Mouse (Mus musculus) embryonic facial prominence, embryonic 11.5 days (tissue): ENCODE measurements at regions not wholly inside any gene's neighbourhood (a gene's known extent, or its start where the extent isn't known, plus 50 kb on each side); places are given as distances from the start of the nearest gene placed in this dataset.
A peak's percentile ranks its signal among the peaks of the same experiment; 100 is the strongest.

Experiments used
- ATAC-seq: fragments of 200-750 bp; cut with Nextera tagmentation; replicated peaks from 2 replicates; pipeline ENCODE4 v1.8.0; 2017; ENCODE audit warnings: low read depth; ENCODE audit not compliant: insufficient number of reproducible peaks, low FRiP score, low TSS enrichment
- DNase-seq: peaks from one replicate; pipeline ENCODE4 v3.0.0-alpha.2; 2015; ENCODE audit warnings: low spot score
- H3K27ac ChIP-seq: fragments of 300-500 bp; sonication (generic); replicated peaks from 2 replicates; pipeline ENCODE4 v1.5.1; 2014; ENCODE audit warnings: mild to moderate bottlenecking, low read depth, low read length, control low read depth
- H3K27me3 ChIP-seq: fragments of 300-500 bp; sonication (generic); 2 replicates; pipeline ENCODE4 v1.6.1; 2014; ENCODE audit warnings: mild to moderate bottlenecking, low read length, moderate library complexity, mixed read lengths; ENCODE audit not compliant: control insufficient read depth, insufficient read depth
- H3K36me3 ChIP-seq: fragments of 300-500 bp; sonication (generic); replicated peaks from 2 replicates; pipeline ENCODE4 v1.6.1; 2014; ENCODE audit warnings: low read depth, mild to moderate bottlenecking, low read length, moderate library complexity, mixed read lengths; ENCODE audit not compliant: control insufficient read depth, insufficient read depth
- H3K4me1 ChIP-seq: fragments of 300-500 bp; sonication (generic); 2 replicates; pipeline ENCODE4 v1.6.1; 2014; ENCODE audit warnings: low read length, mixed read lengths; ENCODE audit not compliant: control insufficient read depth, insufficient read depth
- H3K4me2 ChIP-seq: fragments of 300-500 bp; sonication (generic); 2 replicates; pipeline ENCODE4 v1.6.1; 2014; ENCODE audit warnings: low read depth, mild to moderate bottlenecking, control low read depth, low read length, moderate library complexity
- H3K4me3 ChIP-seq: fragments of 300-500 bp; sonication (generic); 2 replicates; pipeline ENCODE4 v1.5.1; 2014; ENCODE audit warnings: low read depth, low read length, control low read depth
- H3K9ac ChIP-seq: fragments of 300-500 bp; sonication (generic); replicated peaks from 2 replicates; pipeline ENCODE4 v1.6.1; 2014; ENCODE audit warnings: mild to moderate bottlenecking, control low read depth, low read length
- H3K9me3 ChIP-seq: fragments of 300-500 bp; sonication (generic); replicated peaks from 2 replicates; pipeline ENCODE4 v1.6.1; 2016; ENCODE audit warnings: mild to moderate bottlenecking, low read length, inconsistent platforms, mixed read lengths; ENCODE audit not compliant: control insufficient read depth
- WGBS: fragments of 180-500 bp; shearing (Covaris S2); extraction: QIAGEN DNeasy Blood & Tissue Kit; methylation state at CpG from one replicate; pipeline ENCODE4 v1.1.7; 2014; 5-methylcytosine and 5-hydroxymethylcytosine counted together

GRCm38 (mm10) chr10:120706684-120707290 lies 192.1 kb downstream of the Msrb3 start:
- Histone ChIP-seq H3K27ac (no peak overlapping the region), H3K27me3 (no peaks in the 10 kb centered on the region), H3K36me3 (no peaks in the 10 kb centered on the region), H3K9ac (no peak overlapping the region), H3K9me3 (no peaks in the 10 kb centered on the region), H3K4me3 (no peak overlapping the region), H3K4me2 (no peak overlapping the region), H3K4me1 (peaks cover 8% of the 10 kb centered on the region)
- WGBS, result 12% methylated on average over 7 of the region's 7 CpGs
- ATAC-seq (no peak), DNase-seq (no peak)

DNA sequence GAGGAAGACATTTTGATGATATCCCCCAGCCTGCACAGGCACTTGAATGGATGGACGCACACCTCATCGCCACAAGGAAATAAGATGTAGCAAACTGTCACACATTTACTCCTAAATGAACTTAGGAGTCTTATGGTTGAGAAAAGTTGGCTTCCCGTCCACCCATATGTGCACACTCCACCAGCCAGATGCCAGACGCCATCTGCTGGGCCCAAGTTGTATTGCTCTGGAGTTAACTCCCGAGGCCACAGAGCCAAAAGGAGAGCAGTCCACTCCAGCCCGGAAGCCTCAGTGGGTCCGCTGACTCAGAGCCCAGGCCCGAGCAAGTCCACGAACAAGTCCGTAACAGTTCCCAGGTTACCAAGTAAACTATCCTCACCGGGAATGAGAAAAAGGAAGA lies 197.1 kb downstream of the Msrb3 start:
- peak; percentile 75 for ATAC-seq

DNA sequence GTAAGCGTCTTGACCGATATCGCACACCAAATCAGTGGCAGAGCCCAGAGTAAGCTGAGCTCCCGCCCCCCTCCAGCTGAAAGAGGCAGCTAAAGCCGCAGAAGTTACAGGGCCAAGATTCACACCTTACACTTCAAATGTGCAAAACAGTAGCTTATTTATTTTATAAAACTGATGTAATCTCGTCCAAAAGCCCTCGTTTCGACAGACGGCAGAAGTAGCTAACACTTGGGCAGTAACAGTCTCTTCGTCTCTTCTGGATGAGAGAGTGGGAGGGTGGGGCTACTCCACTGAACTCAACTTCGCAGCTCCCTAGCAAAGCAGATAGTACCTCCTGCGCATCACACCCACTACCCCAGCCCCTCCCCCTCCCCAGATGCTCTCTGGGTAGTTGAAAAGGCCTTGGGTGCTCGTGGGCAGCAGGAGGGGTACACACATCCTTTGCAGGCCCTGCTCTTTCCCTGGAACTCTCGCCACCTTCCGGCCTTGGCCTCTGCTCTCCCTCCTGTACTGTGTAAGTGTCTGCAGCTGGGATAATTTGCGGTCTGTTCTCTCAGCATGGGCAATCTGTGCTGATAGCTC lies 201.5 kb downstream of the Msrb3 start:
- Histone ChIP-seq H3K4me3 (no peak overlapping the region), H3K27ac (peak overlapping the region; percentile 62), H3K36me3 (no peaks in the 10 kb centered on the region), H3K9me3 (no peaks in the 10 kb centered on the region), H3K4me2 (peak overlapping the region; percentile 10; the same call in 1 of the 2 replicates), H3K27me3 (no peaks in the 10 kb centered on the region), H3K4me1 (peaks cover 6% of the 10 kb centered on the region), H3K9ac (peak overlapping the region; percentile 13; the same call in 1 of the 2 replicates)
- DNase-seq (peak; percentile 65), ATAC-seq (peak; percentile 82)
- 9% methylated on average over 16 of the region's 16 CpGs for WGBS

More for the DNA sequence above, 197.1 kb downstream of the Msrb3 start:
- 30% methylated on average over 11 of the region's 11 CpGs for WGBS
- H3K4me1 ChIP-seq, result peaks cover 6% of the 10 kb centered on the region
- H3K9ac ChIP-seq, result no peak overlapping the region
- no peak overlapping the region for H3K4me2 ChIP-seq
- no peak overlapping the region for H3K4me3 ChIP-seq
- no peaks in the 10 kb centered on the region for H3K36me3 ChIP-seq
- peak; percentile 86 for DNase-seq
- H3K9me3 ChIP-seq, result no peaks in the 10 kb centered on the region
- H3K27me3 ChIP-seq, result no peaks in the 10 kb centered on the region
- no peak overlapping the region for H3K27ac ChIP-seq

- H3K36me3 ChIP-seq, result no peaks in the 10 kb centered on the region
- H3K4me1 ChIP-seq, result peaks cover 6% of the 10 kb centered on the region
- H3K9me3 ChIP-seq, result no peaks in the 10 kb centered on the region
- no peak overlapping the region for H3K9ac ChIP-seq
- H3K4me2 ChIP-seq, result no peak overlapping the region
- no peak overlapping the region for H3K4me3 ChIP-seq
- ATAC-seq, result no peak
- H3K27me3 ChIP-seq, result no peaks in the 10 kb centered on the region
- DNase-seq, result no peak
- no peak overlapping the region for H3K27ac ChIP-seq
- WGBS, result 53% methylated on average over 2 of the region's 2 CpGs
Observed at GRCm38 (mm10) chr10:120696481-120696880, 202.4 kb downstream of the Msrb3 start.

- Histone ChIP-seq H3K36me3 (no peaks in the 10 kb centered on the region), H3K27ac (no peak overlapping the region), H3K4me2 (no peak overlapping the region), H3K4me1 (peaks cover 6% of the 10 kb centered on the region), H3K4me3 (no peak overlapping the region), H3K9me3 (no peaks in the 10 kb centered on the region), H3K27me3 (no peaks in the 10 kb centered on the region), H3K9ac (no peak overlapping the region)
- ATAC-seq (no peak), DNase-seq (peak; percentile 64)
- 13% methylated on average over 18 of the region's 18 CpGs for WGBS
Observed at GRCm38 (mm10) chr10:120694472-120694871, 204.4 kb downstream of the Msrb3 start.

- no peak overlapping the region for H3K4me3 ChIP-seq
- no peak for ATAC-seq
- no peak overlapping the region for H3K9ac ChIP-seq
- H3K27ac ChIP-seq, result no peak overlapping the region
- H3K9me3 ChIP-seq, result no peaks in the 10 kb centered on the region
- no peaks in the 10 kb centered on the region for H3K36me3 ChIP-seq
- 58% methylated on average over 3 of the region's 3 CpGs for WGBS
- H3K4me1 ChIP-seq, result no peaks in the 10 kb centered on the region; the same call in 1 of the 2 replicates
- no peak for DNase-seq
- H3K4me2 ChIP-seq, result no peak overlapping the region
- H3K27me3 ChIP-seq, result no peaks in the 10 kb centered on the region
Observed at GRCm38 (mm10) chr10:120691451-120691850, 207.4 kb downstream of the Msrb3 start.

DNA sequence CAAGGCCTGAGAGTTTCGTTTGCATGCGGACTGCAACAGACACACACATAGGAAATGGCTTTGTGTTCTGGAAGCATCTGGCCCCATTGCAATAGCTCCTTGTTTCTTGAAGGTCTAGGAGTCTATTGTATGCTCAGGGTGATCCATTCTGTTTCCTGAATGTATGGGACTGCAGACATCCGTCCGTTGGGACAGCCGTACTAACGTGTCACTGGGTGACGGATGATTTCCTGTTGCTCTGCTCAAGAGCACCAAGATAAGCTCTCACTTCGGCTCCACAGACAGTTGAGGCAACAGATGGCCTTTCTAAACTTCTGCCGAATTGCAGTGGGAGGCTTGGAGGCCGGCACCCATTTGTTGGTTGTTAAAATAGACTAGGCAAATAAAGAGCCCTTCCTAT lies 209.9 kb upstream of the Hmga2 start:
- no peak overlapping the region for H3K4me2 ChIP-seq
- no peak overlapping the region for H3K9ac ChIP-seq
- H3K27ac ChIP-seq, result no peak overlapping the region
- no peaks in the 10 kb centered on the region for H3K27me3 ChIP-seq
- H3K36me3 ChIP-seq, result no peaks in the 10 kb centered on the region
- 61% methylated on average over 10 of the region's 10 CpGs for WGBS
- no peaks in the 10 kb centered on the region for H3K4me1 ChIP-seq
- no peak for DNase-seq
- H3K4me3 ChIP-seq, result no peak overlapping the region
- ATAC-seq, result no peak
- no peaks in the 10 kb centered on the region for H3K9me3 ChIP-seq

DNA sequence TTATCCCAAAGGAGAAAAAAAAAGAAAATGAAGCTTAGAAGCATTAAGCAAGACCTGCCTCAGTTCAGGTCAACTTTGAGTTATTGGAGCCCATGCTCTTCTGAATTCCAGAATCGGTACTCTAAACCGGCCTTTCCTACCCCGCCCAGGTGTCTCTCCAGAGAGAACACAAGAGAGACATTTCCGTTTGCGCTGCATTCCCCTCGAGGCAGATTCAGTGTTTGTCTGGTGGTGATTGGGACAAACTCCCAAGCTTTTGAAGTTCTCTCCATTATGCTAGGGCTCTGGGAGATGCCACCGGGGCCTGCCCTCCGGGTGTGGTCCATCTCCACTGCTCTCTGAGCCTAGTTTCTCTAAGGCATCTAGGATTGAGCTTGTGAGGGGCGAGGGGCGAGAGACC lies 205.8 kb upstream of the Hmga2 start:
- Histone ChIP-seq H3K9me3 (no peaks in the 10 kb centered on the region), H3K27me3 (no peaks in the 10 kb centered on the region), H3K4me1 (no peaks in the 10 kb centered on the region; the same call in 1 of the 2 replicates), H3K36me3 (no peaks in the 10 kb centered on the region), H3K9ac (no peak overlapping the region), H3K27ac (no peak overlapping the region), H3K4me3 (no peak overlapping the region), H3K4me2 (no peak overlapping the region)
- WGBS, result 81% methylated on average over 10 of the region's 10 CpGs
- ATAC-seq (no peak), DNase-seq (no peak)
